Mouse (Mus musculus) bone marrow macrophage, adult 2 months (primary cell): ENCODE results near the gene Tbl1xr1.

Source experiments
- CTCF ChIP-seq: IDR thresholded peaks from 2 replicates; pipeline ENCODE4 v1.5.1; 2012; ENCODE audit warnings: low read depth, mild to moderate bottlenecking, low read length, moderate library complexity
- POLR2A ChIP-seq: IDR thresholded peaks from 2 replicates; pipeline ENCODE4 v1.6.1; 2012; ENCODE audit warnings: mild to moderate bottlenecking, low read depth, low read length, borderline replicate concordance

GRCm38 (mm10) chr3:22068621-22069020, 7.8 kb upstream of the Tbl1xr1 start:
- TF ChIP-seq CTCF (no peak), POLR2A (no peak)
